Mouse (Mus musculus) megakaryocyte-erythroid progenitor cell, adult 5-6 weeks (primary cell): ENCODE results near the gene Rnf167. TPM values are rescaled to one million over a fixed set of nuclear protein-coding genes. Genes with fewer than 3 reads are reported as not detected.

ENCODE experiments used
- ATAC-seq: replicated peaks from 2 replicates; pipeline ENCODE4 v1.8.0; 2016; ENCODE audit warnings: mild to moderate bottlenecking, inconsistent platforms; ENCODE audit not compliant: severe bottlenecking, poor library complexity, low FRiP score, low TSS enrichment
- total RNA-seq, 2 experiments: library from RNA; stranded (forward) in 1 of 2; stranded (reverse) in 1 of 2; fragments of 200-1000, 215-1000 nt in 1 of 2; fragments of >200 nt in 1 of 2; fragmentation: Nextera tagmentation in 1 of 2; gene quantifications; 2 replicates each; pipeline ENCODE4 v1.2.3; 2014 to 2017

The Rnf167 gene
- total RNA-seq, 2 experiments from 2014 or later, result 53.4 to 92.8 TPM

- peak; percentile 87 for ATAC-seq
These were observed 21.9 kb downstream of the Rnf167 start, which contains the start of gene Spag7 for GRCm38 (mm10) chr11:70668771-70669505. Gene Spag7 (minus strand): TSS chr11:70669416.

- ATAC-seq, result peak; percentile 48
These were observed 22.7 kb downstream of the Rnf167 start for GRCm38 (mm10) chr11:70669582-70670345.

- ATAC-seq, result no peak
These were observed 23.4 kb downstream of the Rnf167 start for GRCm38 (mm10) chr11:70670483-70670882.

- no peak for ATAC-seq
These were observed 24.5 kb downstream of the Rnf167 start for GRCm38 (mm10) chr11:70671333-70672047.

- no peak for ATAC-seq
These were observed 27.0 kb downstream of the Rnf167 start for GRCm38 (mm10) chr11:70674014-70674413.

- no peak for ATAC-seq
These were observed 27.5 kb downstream of the Rnf167 start for GRCm38 (mm10) chr11:70674501-70674900.

- no peak for ATAC-seq
These were observed 31.1 kb downstream of the Rnf167 start for GRCm38 (mm10) chr11:70678092-70678491.

GRCm38 (mm10) chr11:70678576-70678975, 31.5 kb downstream of the Rnf167 start:
- ATAC-seq, result no peak

- ATAC-seq, result no peak
These were observed 32.3 kb downstream of the Rnf167 start for GRCm38 (mm10) chr11:70679361-70679760.

- ATAC-seq, result no peak
These were observed 32.9 kb downstream of the Rnf167 start for GRCm38 (mm10) chr11:70679894-70680293.

GRCm38 (mm10) chr11:70681170-70681569, 34.1 kb downstream of the Rnf167 start:
- ATAC-seq, result no peak

- 0 out of 2 replicates have a peak, but pooled peaks have one; percentile 24 for ATAC-seq
These were observed 35.0 kb downstream of the Rnf167 start for GRCm38 (mm10) chr11:70681897-70682581.

- no peak for ATAC-seq
These were observed 36.6 kb downstream of the Rnf167 start for GRCm38 (mm10) chr11:70683640-70684039.

- peak; percentile 28; the same call in 1 of the 2 replicates for ATAC-seq
These were observed 40.0 kb downstream of the Rnf167 start for GRCm38 (mm10) chr11:70686901-70687566.

- peak; percentile 82 for ATAC-seq
These were observed 40.7 kb downstream of the Rnf167 start, which contains the start of gene Camta2 for GRCm38 (mm10) chr11:70687601-70688199. Gene Camta2 (minus strand): TSS chr11:70688105.

- ATAC-seq, result no peak
These were observed 41.3 kb downstream of the Rnf167 start for GRCm38 (mm10) chr11:70688372-70688771.

- no peak for ATAC-seq
These were observed 42.5 kb downstream of the Rnf167 start for GRCm38 (mm10) chr11:70689578-70689977.

- ATAC-seq, result no peak
These were observed 46.5 kb downstream of the Rnf167 start for GRCm38 (mm10) chr11:70693504-70693903.
